Mouse (Mus musculus) heart, adult 2 months (tissue): ENCODE results near the gene Fgfr2. TPM values are rescaled to one million over a fixed set of nuclear protein-coding genes. Genes with fewer than 3 reads are reported as not detected.

ENCODE experiments used
- DNase-seq, 2 experiments: peaks; one replicate each; pipeline ENCODE4 v3.0.0; 2021
- H3K27ac ChIP-seq: fragments of 200-600 bp; 2 replicates; pipeline ENCODE4 v1.8.1; 2022
- H3K27me3 ChIP-seq: fragments of 200-500 bp; 2 replicates; pipeline ENCODE4 v1.6.1; 2012; ENCODE audit warnings: mild to moderate bottlenecking, low read length, inconsistent platforms, mixed read lengths; ENCODE audit not compliant: control insufficient read depth, insufficient read depth
- H3K36me3 ChIP-seq: fragments of 200-500 bp; 2 replicates; pipeline ENCODE4 v1.6.1; 2012; ENCODE audit warnings: low read length, inconsistent platforms; ENCODE audit not compliant: control insufficient read depth, insufficient read depth
- H3K4me1 ChIP-seq: fragments of 200-500 bp; 2 replicates; pipeline ENCODE4 v1.6.1; 2011; ENCODE audit warnings: low read length; ENCODE audit not compliant: control insufficient read depth, insufficient read depth
- H3K4me3 ChIP-seq: fragments of 200-600 bp; 2 replicates; pipeline ENCODE4 v1.8.1; 2022
- H3K79me2 ChIP-seq: fragments of 200-500 bp; replicated peaks from 2 replicates; pipeline ENCODE4 v1.6.1; 2012; ENCODE audit warnings: mild to moderate bottlenecking, inconsistent platforms, low read length, moderate library complexity, mixed read lengths; ENCODE audit not compliant: control insufficient read depth, insufficient read depth
- H3K9ac ChIP-seq: fragments of 200-500 bp; 2 replicates; pipeline ENCODE4 v1.6.1; 2012; ENCODE audit warnings: low read depth, mild to moderate bottlenecking, control low read depth, inconsistent platforms, low read length, mixed read lengths
- CTCF ChIP-seq: fragments of 200-600 bp; IDR thresholded peaks from 2 replicates; pipeline ENCODE4 v1.8.1; 2022; ENCODE audit warnings: antibody characterized with exemption, mild to moderate bottlenecking, moderate library complexity
- EP300 ChIP-seq: fragments of 200-500 bp; IDR thresholded peaks from 2 replicates; pipeline ENCODE4 v1.6.1; 2011; ENCODE audit warnings: low read depth, low read length, control low read depth; ENCODE audit not compliant: insufficient read depth
- POLR2A ChIP-seq: fragments of 200-500 bp; IDR thresholded peaks from 2 replicates; pipeline ENCODE4 v1.6.1; 2011; ENCODE audit warnings: mild to moderate bottlenecking, low read depth, low read length, control low read depth; ENCODE audit not compliant: insufficient read depth
- WGBS: fragments of 180-500 bp; shearing (Covaris S2); methylation state at CpG from one replicate; pipeline ENCODE4 v1.1.7; 2018; 5-methylcytosine and 5-hydroxymethylcytosine counted together
- intact Hi-C: fragments of 180-260 bp; cut with DNase I; formaldehyde crosslinking; loops from one replicate; pipeline ENCODE4 v1.15.1; 2025
- polyA plus RNA-seq: library from polyadenylated mRNA; depleted of rRNA; stranded (reverse); fragments of >200 nt; gene quantifications from 2 replicates; pipeline ENCODE4 v1.2.3, GENCODE M21; 2012
- total RNA-seq, 2 experiments: library from RNA; stranded (reverse); gene quantifications; 2 replicates each; pipeline ENCODE4 v1.2.3; 2021

Gene Fgfr2
- total and polyA plus RNA-seq, 3 experiments = 1.1 to 2.0 (median 1.3) TPM

DNA sequence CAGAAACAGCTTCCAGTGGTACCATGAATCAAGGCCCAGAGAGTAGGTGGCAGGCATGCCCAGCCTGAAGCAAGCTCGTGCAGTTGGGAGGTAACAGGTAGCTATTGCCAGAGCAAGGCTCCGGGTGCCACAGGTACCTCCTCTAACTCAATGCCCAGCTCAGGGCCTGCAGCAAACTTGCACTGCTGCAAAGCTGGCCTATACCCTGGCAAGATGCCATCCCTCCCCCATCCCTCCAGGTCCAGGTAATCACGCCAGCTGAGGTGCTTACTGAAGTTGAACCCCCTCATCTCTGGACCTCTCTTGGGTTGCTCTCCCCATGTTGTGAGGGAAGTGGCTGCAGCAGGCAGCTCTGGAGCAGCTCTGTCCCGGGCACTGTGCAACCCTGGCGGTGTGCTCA, 464.5 kb downstream of the Fgfr2 start:
- Histone ChIP-seq H3K36me3 (no peaks in the 10 kb centered on the region), H3K27me3 (no peaks in the 10 kb centered on the region), H3K4me3 (no peak overlapping the region), H3K79me2 (no peaks in the 10 kb centered on the region), H3K9ac (peak overlapping the region; percentile 26; the same call in 1 of the 2 replicates), H3K4me1 (peaks cover 31% of the 10 kb centered on the region), H3K27ac (peak overlapping the region; percentile 87)
- WGBS = 82% methylated on average over 5 of the region's 5 CpGs
- DNase-seq = peak; percentile 25 to 38
- intact Hi-C loops = loop anchor here (1.0 to 5.0 kb wide), 2 partner anchors 12 to 239 kb away; no protein-coding TSS in a partner anchor
- TF ChIP-seq EP300 = no peak
- TF ChIP-seq CTCF = no peak
- TF ChIP-seq POLR2A = no peak

DNA sequence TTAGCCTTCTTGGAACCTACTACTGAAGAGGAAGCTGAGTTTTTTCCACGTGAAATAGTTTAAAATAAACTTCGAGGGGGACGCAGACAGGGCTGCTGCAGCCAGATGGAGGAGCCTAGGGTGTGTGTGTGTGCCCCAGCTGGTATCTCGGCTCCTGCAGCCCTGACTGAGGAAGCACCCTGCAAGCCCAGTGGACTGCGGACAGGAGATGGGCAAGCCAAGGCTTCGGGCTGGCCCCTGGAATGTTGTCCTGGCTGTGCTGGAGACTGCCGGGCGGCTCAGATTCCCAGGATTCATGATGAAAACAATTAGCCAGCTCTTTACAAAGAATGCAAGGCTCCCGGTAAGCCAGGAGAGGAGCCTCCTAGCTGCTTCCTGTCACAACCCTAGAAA, 465.1 kb downstream of the Fgfr2 start:
- intact Hi-C loops = loop anchor here (1.0 to 5.0 kb wide), 2 partner anchors 12 to 239 kb away; no protein-coding TSS in a partner anchor
- WGBS = 16% methylated on average over 9 of the region's 9 CpGs
- peak; percentile 48; the same call in 1 of the 2 replicates for TF ChIP-seq POLR2A
- TF ChIP-seq EP300 = 0 out of 2 replicates have a peak, but pooled peaks have one; percentile 42
- no peak for TF ChIP-seq CTCF

DNA sequence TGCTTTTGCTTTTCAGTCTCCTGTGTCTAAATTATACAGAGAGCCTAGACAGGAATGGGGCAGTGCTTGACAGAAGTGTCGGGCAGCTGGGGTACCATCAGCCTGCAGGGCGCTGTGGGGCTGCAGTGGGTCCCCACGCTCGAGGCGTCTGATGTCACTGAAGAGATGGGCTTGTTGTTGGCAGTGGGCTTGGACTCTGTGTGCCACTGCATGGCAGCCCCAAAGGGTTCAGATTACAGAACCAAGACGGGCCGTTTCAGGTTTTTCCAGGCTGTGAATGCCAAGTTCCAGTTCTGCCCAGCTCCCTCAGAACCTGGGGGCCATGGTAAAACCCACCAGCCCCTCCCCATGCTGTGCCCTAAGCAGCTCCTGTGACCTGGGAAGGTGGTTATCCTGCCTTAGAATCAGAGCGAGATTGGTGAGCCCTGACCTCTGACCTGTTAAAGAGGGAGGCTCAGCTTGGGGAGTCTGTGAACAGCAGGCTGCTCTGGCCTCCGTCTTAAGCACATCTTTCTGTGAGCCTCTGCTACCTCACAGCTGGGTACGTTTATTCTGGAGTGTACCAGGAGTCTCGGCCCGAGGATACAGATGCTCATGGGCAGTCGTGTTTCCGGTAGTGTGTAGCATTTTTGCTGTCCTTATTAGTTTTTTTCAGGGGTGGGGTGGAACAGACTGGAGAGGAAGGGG, 465.6 kb downstream of the Fgfr2 start:
- Histone ChIP-seq H3K4me3 (no peak overlapping the region), H3K27me3 (no peaks in the 10 kb centered on the region), H3K27ac (peak overlapping the region; percentile 87), H3K36me3 (no peaks in the 10 kb centered on the region), H3K4me1 (peaks cover 31% of the 10 kb centered on the region), H3K9ac (no peak overlapping the region), H3K79me2 (no peaks in the 10 kb centered on the region)
- intact Hi-C loops = loop anchor here (1.0 to 5.0 kb wide), 6 partner anchors 13 to 345 kb away; no protein-coding TSS in a partner anchor
- TF ChIP-seq CTCF (no peak), POLR2A (no peak), EP300 (no peak)
- peak in 1 of 2 experiments; percentile 44 for DNase-seq
- 51% methylated on average over 14 of the region's 14 CpGs for WGBS

More for the DNA sequence above, 465.1 kb downstream of the Fgfr2 start:
- Histone ChIP-seq H3K27me3 (no peaks in the 10 kb centered on the region), H3K4me3 (no peak overlapping the region), H3K9ac (peak overlapping the region; percentile 11; the same call in 1 of the 2 replicates), H3K4me1 (peaks cover 31% of the 10 kb centered on the region), H3K79me2 (no peaks in the 10 kb centered on the region), H3K36me3 (no peaks in the 10 kb centered on the region), H3K27ac (peak overlapping the region; percentile 87)
- DNase-seq = peak; percentile 61 to 62

DNA sequence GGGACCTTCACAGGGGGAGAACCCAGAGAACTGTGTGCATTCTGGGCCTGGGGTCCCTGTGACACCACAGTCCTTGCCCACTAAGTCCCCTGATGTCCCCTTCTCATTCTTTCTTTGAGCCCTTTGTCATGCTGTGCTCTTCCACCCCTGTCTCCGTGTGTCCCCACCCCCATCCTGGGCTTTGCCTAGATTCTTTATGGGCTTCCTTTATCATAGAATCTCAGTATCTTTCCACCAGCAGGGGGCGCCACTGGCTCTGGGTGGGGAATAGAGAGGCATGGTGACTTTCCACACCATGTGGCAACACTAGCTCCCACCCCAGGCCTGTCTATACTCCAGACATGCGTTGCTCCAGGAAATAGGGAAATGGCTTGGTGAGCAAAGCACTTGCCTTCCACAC, 466.6 kb downstream of the Fgfr2 start:
- Histone ChIP-seq H3K4me1 (peaks cover 31% of the 10 kb centered on the region), H3K27ac (peak overlapping the region; percentile 87), H3K36me3 (no peaks in the 10 kb centered on the region), H3K27me3 (no peaks in the 10 kb centered on the region), H3K9ac (0 out of 2 replicates have a peak overlapping the region, but pooled peaks have one; percentile 40), H3K4me3 (no peak overlapping the region), H3K79me2 (no peaks in the 10 kb centered on the region)
- TF ChIP-seq POLR2A (no peak), CTCF (peak; percentile 77), EP300 (peak; percentile 87)
- 3% methylated on average over 3 of the region's 3 CpGs for WGBS
- intact Hi-C loops = loop anchor here (1.0 to 5.0 kb wide), 8 partner anchors 18 to 346 kb away; partner anchors contain the start of gene Eef1akmt2
- DNase-seq = peak; percentile 86 to 92

DNA sequence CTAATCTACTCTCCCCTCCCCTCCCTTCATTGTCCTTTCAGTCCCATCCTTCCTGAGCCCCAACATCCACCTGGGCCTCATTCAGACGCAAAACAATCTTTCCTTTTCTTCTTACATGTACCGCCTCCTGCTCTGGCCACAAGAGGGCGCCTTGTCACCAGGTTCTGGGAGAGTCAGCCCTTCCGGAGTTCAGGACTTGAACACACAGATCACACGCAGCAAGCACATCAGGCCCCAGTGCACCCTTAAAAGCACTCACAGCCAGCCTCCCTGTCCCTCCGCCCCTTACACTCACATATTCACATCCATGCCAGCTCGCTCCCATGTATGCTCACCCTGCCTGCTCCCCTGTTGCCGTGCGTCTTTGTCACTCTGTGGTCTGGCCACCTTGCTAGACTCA, 467.1 kb downstream of the Fgfr2 start:
- intact Hi-C loops = loop anchor here (1.0 to 5.0 kb wide), 8 partner anchors 18 to 347 kb away; partner anchors contain the start of gene Eef1akmt2
- no peaks in the 10 kb centered on the region for H3K36me3 ChIP-seq
- peak; percentile 87 to 89 for DNase-seq
- H3K27me3 ChIP-seq = no peaks in the 10 kb centered on the region
- 11% methylated on average over 9 of the region's 9 CpGs for WGBS
- peaks cover 29% of the 10 kb centered on the region for H3K4me1 ChIP-seq
- H3K27ac ChIP-seq = peak overlapping the region; percentile 87
- H3K4me3 ChIP-seq = no peak overlapping the region
- H3K9ac ChIP-seq = peak overlapping the region; percentile 40; the same call in 1 of the 2 replicates
- H3K79me2 ChIP-seq = no peaks in the 10 kb centered on the region
- peak; percentile 99 for TF ChIP-seq EP300
- peak; percentile 77 for TF ChIP-seq CTCF
- TF ChIP-seq POLR2A = no peak; the same call in none of the 2 replicates

DNA sequence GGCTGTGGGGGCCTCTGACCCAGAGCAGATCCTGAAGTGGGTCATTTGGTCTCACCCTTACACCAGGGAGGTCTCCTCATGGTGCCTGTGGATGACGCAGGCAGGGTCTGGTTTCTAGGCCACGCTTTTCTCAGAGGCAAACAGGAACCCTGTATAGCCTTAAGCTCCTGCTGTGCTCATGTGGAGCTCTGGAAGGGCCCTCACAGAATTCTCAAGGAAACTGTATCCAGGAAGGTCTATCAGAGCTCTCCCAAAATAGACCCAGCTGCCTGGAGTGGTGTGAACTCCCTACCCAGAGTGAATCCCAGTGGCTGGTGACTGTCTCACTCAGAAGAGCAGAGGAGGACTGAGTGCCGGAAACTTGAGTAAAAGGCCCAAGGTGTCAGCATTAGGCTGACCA, 468.7 kb downstream of the Fgfr2 start:
- TF ChIP-seq CTCF (no peak), EP300 (no peak), POLR2A (no peak)
- 85% methylated on average over 3 of the region's 3 CpGs for WGBS

More for the DNA sequence above, 468.7 kb downstream of the Fgfr2 start:
- DNase-seq = no peak
- peaks cover 21% of the 10 kb centered on the region for H3K4me1 ChIP-seq
- no peaks in the 10 kb centered on the region for H3K79me2 ChIP-seq
- no peak overlapping the region for H3K4me3 ChIP-seq
- no peaks in the 10 kb centered on the region for H3K27me3 ChIP-seq
- H3K36me3 ChIP-seq = no peaks in the 10 kb centered on the region
- no peak overlapping the region for H3K9ac ChIP-seq
- intact Hi-C loops = no loop called here
- no peak overlapping the region for H3K27ac ChIP-seq
